Mouse (Mus musculus): ENCODE measurements around the gene Krtap6-5. TPM values are rescaled to one million over a fixed set of nuclear protein-coding genes. Genes with fewer than 3 reads are reported as not detected.
"Not testable (repeated sequence)": the region's sequence is repeated elsewhere in the genome, so short reads cannot be mapped to it uniquely, and the experiment has no call there.

Gene Krtap6-5
- not detected for total RNA-seq (2021)
- long read RNA-seq, experiment 1: 0 reads
- long read RNA-seq, experiment 2: 0 reads

DNA sequence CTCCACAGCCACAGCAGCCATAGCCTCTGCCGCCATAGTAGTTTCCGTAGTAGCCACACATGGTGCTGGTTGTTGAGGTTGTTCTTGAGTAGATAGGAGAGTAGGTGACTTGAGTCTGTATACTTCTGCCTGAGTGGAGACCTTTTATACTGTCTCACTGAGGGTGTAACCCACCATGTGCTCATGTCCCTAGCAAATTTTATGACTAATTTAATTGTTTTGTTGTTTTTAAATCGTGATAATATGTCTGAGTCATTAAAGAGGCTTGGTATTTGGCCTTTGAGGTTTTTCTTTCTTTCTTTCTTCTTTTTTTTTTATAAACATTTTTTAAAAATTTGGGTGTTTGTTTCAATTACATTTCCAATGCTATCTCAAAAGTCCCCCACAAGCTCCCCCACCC is at the start of gene Krtap6-5:
Krtap6-5 (minus strand) TSS at position 101 of the 400 bp plus-strand sequence.
- H3K27ac ChIP-seq: no peak within 1 kb of the TSS
- TF ChIP-seq CTCF (IDR thresholded peaks at IDR 0.05): no peak
- intact Hi-C loops (cut with DNase I): no loop called here
- no peak for DNase-seq (ENCODE audit: extremely low spot score in 1 of 2, low spot score in 2 of 2)
- H3K4me3 ChIP-seq: no peak within 1 kb of the TSS

DNA sequence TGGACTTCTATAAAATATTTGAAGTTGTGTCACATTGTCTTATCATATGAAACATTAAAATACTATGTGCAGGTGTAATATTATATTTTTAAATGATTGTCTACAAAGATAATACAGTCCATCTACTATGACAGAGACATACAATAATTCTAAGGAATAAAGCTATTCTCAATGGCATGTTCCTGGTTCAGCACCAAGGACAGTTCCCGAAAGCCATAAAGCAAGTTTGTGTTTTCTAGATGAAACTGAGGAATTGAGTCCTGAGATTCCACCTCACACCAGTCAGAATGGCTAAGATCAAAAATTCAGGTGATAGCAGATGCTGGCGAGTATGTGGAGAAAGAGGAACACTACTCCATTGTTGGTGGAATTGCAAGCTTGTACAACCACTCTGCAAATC is 23.4 kb upstream of the Krtap6-5 start:
- DNase-seq (ENCODE audit: extremely low spot score in 1 of 2, low spot score in 2 of 2); H3K27ac ChIP-seq; intact Hi-C loops (cut with DNase I); H3K4me3 ChIP-seq: not testable (repeated sequence)

DNA sequence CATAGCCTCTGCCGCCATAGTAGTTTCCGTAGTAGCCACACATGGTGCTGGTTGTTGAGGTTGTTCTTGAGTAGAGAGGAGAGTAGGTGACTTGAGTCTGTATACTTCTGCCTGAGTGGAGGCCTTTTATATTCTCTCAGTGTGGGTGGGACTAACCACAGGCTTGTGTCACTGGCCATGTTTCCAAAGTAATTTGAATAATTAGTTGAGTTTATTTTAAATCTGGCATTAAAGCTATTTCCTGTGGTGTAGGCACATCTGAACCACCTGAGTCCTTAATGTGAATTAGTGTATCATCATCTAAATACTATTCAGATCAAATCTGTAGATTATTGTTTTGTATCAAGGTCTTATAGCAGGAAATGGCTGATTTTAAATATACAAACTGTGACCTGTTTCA is 16.2 kb upstream of the Krtap6-5 start, which contains the start of gene 1110025L11Rik:
1110025L11Rik (minus strand) TSS at position 101 of the 400 bp plus-strand sequence.
- H3K27ac ChIP-seq; H3K4me3 ChIP-seq; DNase-seq (ENCODE audit: extremely low spot score in 1 of 2, low spot score in 2 of 2); intact Hi-C loops (cut with DNase I): not testable (repeated sequence)

DNA sequence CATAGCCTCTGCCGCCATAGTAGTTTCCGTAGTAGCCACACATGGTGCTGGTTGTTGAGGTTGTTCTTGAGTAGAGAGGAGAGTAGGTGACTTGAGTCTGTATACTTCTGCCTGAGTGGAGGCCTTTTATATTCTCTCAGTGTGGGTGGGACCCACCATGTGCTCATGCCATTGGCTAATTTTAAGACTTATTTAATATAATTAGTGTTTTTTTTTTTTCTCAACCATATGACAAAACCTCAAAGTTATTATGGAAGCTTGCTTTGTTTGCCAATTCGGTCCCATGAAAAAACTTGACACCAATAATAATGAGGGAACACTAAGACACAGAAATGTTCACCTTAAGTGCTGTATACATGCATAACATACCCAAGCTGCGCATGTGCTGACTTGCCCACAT is 6.3 kb downstream of the Krtap6-5 start, which contains the start of gene Gm10228:
Gm10228 (minus strand) TSS at position 101 of the 400 bp plus-strand sequence.
- DNase-seq (ENCODE audit: extremely low spot score in 1 of 2, low spot score in 2 of 2); H3K4me3 ChIP-seq; H3K27ac ChIP-seq; intact Hi-C loops (cut with DNase I): not testable (repeated sequence)

DNA sequence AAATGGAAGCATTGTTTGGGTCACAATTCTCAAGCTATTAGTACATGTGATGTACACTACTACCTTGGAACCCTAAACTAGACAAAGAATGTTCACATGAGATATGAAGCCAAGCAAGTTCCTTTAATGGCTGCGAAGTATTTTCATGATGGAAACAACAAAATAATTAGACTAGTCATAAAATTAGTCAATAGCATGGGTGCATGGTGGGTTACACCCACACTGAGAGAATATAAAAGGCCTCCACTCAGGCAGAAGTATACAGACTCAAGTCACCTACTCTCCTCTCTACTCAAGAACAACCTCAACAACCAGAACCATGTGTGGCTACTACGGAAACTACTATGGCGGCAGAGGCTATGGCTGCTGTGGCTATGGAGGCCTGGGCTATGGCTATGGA is 16.3 kb downstream of the Krtap6-5 start, which contains the start of gene Krtap6-1:
Krtap6-1 (plus strand) TSS at position 301 of the 400 bp plus-strand sequence.
- intact Hi-C loops (cut with DNase I); H3K4me3 ChIP-seq; DNase-seq (ENCODE audit: extremely low spot score in 1 of 2, low spot score in 2 of 2); H3K27ac ChIP-seq: not testable (repeated sequence)

DNA sequence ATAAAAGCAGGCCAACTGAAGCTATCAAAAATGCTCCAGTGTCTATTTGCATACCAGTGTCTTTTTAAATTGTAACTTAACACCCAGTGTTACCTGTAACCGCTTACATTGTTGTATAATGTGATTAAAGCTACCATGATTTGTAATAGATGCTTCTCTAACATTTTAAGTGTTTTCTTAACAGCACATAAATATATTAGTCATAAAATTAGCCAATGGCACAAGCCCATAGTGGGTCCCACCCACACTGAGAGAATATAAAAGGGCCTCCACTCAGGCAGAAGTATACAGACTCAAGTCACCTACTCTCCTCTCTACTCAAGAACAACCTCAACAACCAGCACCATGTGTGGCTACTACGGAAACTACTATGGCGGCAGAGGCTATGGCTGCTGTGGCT is 32.7 kb downstream of the Krtap6-5 start, which contains the start of gene Gm10229:
Gm10229 (plus strand) TSS at position 301 of the 400 bp plus-strand sequence.
- H3K27ac ChIP-seq; DNase-seq (ENCODE audit: extremely low spot score in 1 of 2, low spot score in 2 of 2); H3K4me3 ChIP-seq; intact Hi-C loops (cut with DNase I): not testable (repeated sequence)

DNA sequence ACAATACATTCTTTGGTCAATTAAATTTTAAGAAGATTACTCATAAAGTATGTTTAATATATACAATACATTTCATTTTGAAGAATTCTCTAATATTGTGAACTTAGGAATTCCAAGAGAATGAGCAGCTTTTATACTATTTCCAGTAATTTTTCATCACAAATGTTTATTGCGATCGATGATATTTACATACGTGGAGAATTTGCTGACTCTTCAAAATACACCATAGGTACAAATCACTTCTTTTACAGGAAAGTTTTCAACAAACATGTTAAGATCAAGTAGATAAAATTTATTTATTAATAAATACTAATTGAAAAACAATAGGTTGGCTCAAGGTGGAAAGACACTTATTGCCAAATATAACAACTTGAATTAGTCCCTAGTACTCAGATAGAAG is 33.7 kb downstream of the Krtap6-5 start:
- Histone ChIP-seq H3K27ac (no peak overlapping the region), H3K4me3 (no peak overlapping the region)
- intact Hi-C loops (cut with DNase I): no loop called here
- no peak for DNase-seq (ENCODE audit: extremely low spot score in 1 of 2, low spot score in 2 of 2)
- no peak for TF ChIP-seq CTCF (IDR thresholded peaks at IDR 0.05)

DNA sequence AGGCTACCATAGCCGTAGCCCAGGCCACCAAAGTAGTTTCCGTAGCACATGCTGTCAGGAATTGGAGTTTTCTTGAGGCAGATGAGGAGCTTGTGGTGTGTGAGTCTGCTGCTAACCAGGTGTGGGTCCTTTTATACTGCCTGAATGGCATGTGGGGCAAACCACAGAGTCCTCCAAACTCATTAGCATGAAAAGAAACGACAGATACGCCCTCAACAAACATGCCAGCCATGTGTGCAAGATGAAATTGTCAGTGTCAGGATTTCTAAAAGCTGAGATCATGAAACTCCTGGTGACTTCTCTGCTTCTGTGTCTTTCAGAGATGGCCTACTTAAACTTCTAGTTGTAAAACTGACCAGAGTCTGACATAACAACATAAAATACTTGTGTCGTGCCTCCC is 37.0 kb downstream of the Krtap6-5 start, which contains the start of gene Krtap22-2:
Krtap22-2 (minus strand) TSS at position 101 of the 400 bp plus-strand sequence.
- TF ChIP-seq CTCF (IDR thresholded peaks at IDR 0.05): no peak
- H3K27ac ChIP-seq: no peak within 1 kb of the TSS
- H3K4me3 ChIP-seq: no peak within 1 kb of the TSS
- intact Hi-C loops (cut with DNase I): no loop called here
- DNase-seq (ENCODE audit: extremely low spot score in 1 of 2, low spot score in 2 of 2): no peak

Other genes with a start within 250 kb of the Krtap6-5 start
- not detected for gene Gm20741, start 235.7 kb downstream of the Krtap6-5 start, total RNA-seq (2021)
- not detected for gene Krtap15, start 227.7 kb downstream of the Krtap6-5 start, total RNA-seq (2021)
- gene Krtap14, start 221.7 kb downstream of the Krtap6-5 start, total RNA-seq (2021): not detected
- not detected for gene Krtap19-1, start 178.5 kb downstream of the Krtap6-5 start, total RNA-seq (2021)
- gene Krtap19-2, start 173.6 kb downstream of the Krtap6-5 start, total RNA-seq (2021): not detected
- not detected for gene Krtap19-3, start 169.8 kb downstream of the Krtap6-5 start, total RNA-seq (2021)
- not detected for gene Krtap19-4, start 162.8 kb downstream of the Krtap6-5 start, total RNA-seq (2021)
- not detected for gene Krtap19-5, start 151.4 kb downstream of the Krtap6-5 start, total RNA-seq (2021)
- gene Krtap19-9b, start 115.6 kb downstream of the Krtap6-5 start, total RNA-seq (2021): not detected
- gene Krtap16-3, start 85.0 kb downstream of the Krtap6-5 start, total RNA-seq (2021): not detected
- gene Krtap22-2, start 37.1 kb downstream of the Krtap6-5 start, total RNA-seq (2021): not detected
- gene Gm10229, start 32.6 kb downstream of the Krtap6-5 start, total RNA-seq (2021): not detected
- not detected for gene Krtap6-1, start 16.2 kb downstream of the Krtap6-5 start, total RNA-seq (2021)
- not detected for gene Gm10228, start 6.4 kb downstream of the Krtap6-5 start, total RNA-seq (2021)
- gene 1110025L11Rik, start 16.1 kb upstream of the Krtap6-5 start, total RNA-seq (2021): not detected
- not detected for gene Krtap6-3, start 36.1 kb upstream of the Krtap6-5 start, total RNA-seq (2021)
- gene Gm6358, start 93.0 kb upstream of the Krtap6-5 start, total RNA-seq (2021): not detected
- not detected for gene Gm10061, start 103.2 kb upstream of the Krtap6-5 start, total RNA-seq (2021)
- gene Gm9789, start 110.1 kb upstream of the Krtap6-5 start, total RNA-seq (2021): not detected
- not detected for gene Gm7735, start 121.6 kb upstream of the Krtap6-5 start, total RNA-seq (2021)
- gene 1110057P08Rik, start 126.9 kb upstream of the Krtap6-5 start, total RNA-seq (2021): not detected
- not detected for gene Krtap20-2, start 158.0 kb upstream of the Krtap6-5 start, total RNA-seq (2021)